Mouse (Mus musculus): ENCODE results near the gene Dnajc12. TPM values are rescaled to one million over a fixed set of nuclear protein-coding genes. Genes with fewer than 3 reads are reported as not detected.
"Not testable (repeated sequence)": the region's sequence is repeated elsewhere in the genome, so short reads cannot be mapped to it uniquely, and the experiment has no call there.

Dnajc12 gene
- total and polyA plus RNA-seq, 2 experiments from 2014 or later: 6.6 to 23.4 TPM

- H3K9ac ChIP-seq (replicated peaks; ENCODE audit: low read length): no peak overlapping the region
- DNase-seq (ENCODE audit: low spot score): no peak
- H3K4me1 ChIP-seq (ENCODE audit: insufficient read depth, low read length): no peaks in the 10 kb centered on the region
- 57% methylated on average over 16 of the region's 16 CpGs for WGBS
- no peaks in the 10 kb centered on the region for H3K9me3 ChIP-seq (ENCODE audit: low read length)
- TF ChIP-seq CTCF (IDR thresholded peaks at IDR 0.05; ENCODE audit: low read depth): no peak
- H3K4me2 ChIP-seq (ENCODE audit: low read depth, low read length): peak overlapping the region; percentile 23; the same call in 1 of the 2 replicates
- no peak for ATAC-seq
- no peak overlapping the region for H3K27ac ChIP-seq
- no peaks in the 10 kb centered on the region for H3K36me3 ChIP-seq (ENCODE audit: insufficient read depth, low read length)
- H3K4me3 ChIP-seq (ENCODE audit: low read length): no peak overlapping the region
- no peaks in the 10 kb centered on the region for H3K27me3 ChIP-seq (ENCODE audit: insufficient read depth, low read length)
Observed at GRCm38 (mm10) chr10:63410162-63410956, 28.1 kb downstream of the Dnajc12 start.

- not testable (repeated sequence) for H3K36me3 ChIP-seq (ENCODE audit: insufficient read depth, low read length); H3K27ac ChIP-seq; DNase-seq (ENCODE audit: low spot score); H3K4me3 ChIP-seq (ENCODE audit: low read length); H3K4me2 ChIP-seq (ENCODE audit: low read depth, low read length); H3K4me1 ChIP-seq (ENCODE audit: insufficient read depth, low read length); ATAC-seq; H3K27me3 ChIP-seq (ENCODE audit: insufficient read depth, low read length); H3K9ac ChIP-seq (replicated peaks; ENCODE audit: low read length); H3K9me3 ChIP-seq (ENCODE audit: low read length)
- 94% methylated on average over 6 of the region's 7 CpGs for WGBS
Observed at GRCm38 (mm10) chr10:63411674-63412073, 29.4 kb downstream of the Dnajc12 start.

- TF ChIP-seq CTCF (IDR thresholded peaks at IDR 0.05; ENCODE audit: low read depth): no peak
- ATAC-seq (no peak), DNase-seq (ENCODE audit: low spot score) (no peak)
- no peak overlapping the region for H3K9ac ChIP-seq (replicated peaks; ENCODE audit: low read length)
- H3K9me3 ChIP-seq (ENCODE audit: low read length): no peaks in the 10 kb centered on the region
- no peak overlapping the region for H3K4me3 ChIP-seq (ENCODE audit: low read length)
- no peaks in the 10 kb centered on the region for H3K4me1 ChIP-seq (ENCODE audit: insufficient read depth, low read length)
- H3K27me3 ChIP-seq (ENCODE audit: insufficient read depth, low read length): no peaks in the 10 kb centered on the region
- H3K4me2 ChIP-seq (ENCODE audit: low read depth, low read length): no peak overlapping the region
- 92% methylated on average over 17 of the region's 17 CpGs for WGBS
- H3K36me3 ChIP-seq (ENCODE audit: insufficient read depth, low read length): no peaks in the 10 kb centered on the region
- H3K27ac ChIP-seq: no peak overlapping the region
Observed at GRCm38 (mm10) chr10:63412756-63413155, 30.5 kb downstream of the Dnajc12 start.

- H3K9ac ChIP-seq (replicated peaks; ENCODE audit: low read length): no peak overlapping the region
- ATAC-seq: no peak
- no peak for TF ChIP-seq CTCF (IDR thresholded peaks at IDR 0.05; ENCODE audit: low read depth)
- no peaks in the 10 kb centered on the region for H3K9me3 ChIP-seq (ENCODE audit: low read length)
- H3K4me1 ChIP-seq (ENCODE audit: insufficient read depth, low read length): no peaks in the 10 kb centered on the region
- no peaks in the 10 kb centered on the region for H3K36me3 ChIP-seq (ENCODE audit: insufficient read depth, low read length)
- no peaks in the 10 kb centered on the region for H3K27me3 ChIP-seq (ENCODE audit: insufficient read depth, low read length)
- no peak for DNase-seq (ENCODE audit: low spot score)
- H3K27ac ChIP-seq: no peak overlapping the region
- no peak overlapping the region for H3K4me2 ChIP-seq (ENCODE audit: low read depth, low read length)
- no peak overlapping the region for H3K4me3 ChIP-seq (ENCODE audit: low read length)
- 87% methylated on average over 7 of the region's 7 CpGs for WGBS
Observed at GRCm38 (mm10) chr10:63415287-63415686, 33.0 kb downstream of the Dnajc12 start.

DNA sequence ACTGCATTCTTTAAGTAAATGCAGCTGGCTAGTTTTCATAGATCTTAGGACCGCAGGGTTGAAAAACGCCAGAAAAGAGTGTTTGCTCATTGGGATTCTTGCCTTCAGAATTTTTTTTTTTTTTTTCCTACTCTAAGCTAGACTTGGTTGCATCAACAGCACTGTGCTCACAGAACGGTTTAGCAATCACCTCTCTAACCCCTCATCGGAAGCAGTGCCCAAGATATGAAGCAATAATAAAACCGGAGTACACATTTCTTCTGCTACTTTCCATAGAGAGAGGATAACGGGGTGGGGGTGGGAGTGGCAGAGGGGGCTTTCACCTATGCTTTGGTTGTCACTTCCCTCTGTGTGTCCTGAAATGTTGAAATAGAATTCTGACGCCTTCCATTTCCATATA, 33.6 kb downstream of the Dnajc12 start:
- Histone ChIP-seq H3K27me3 (ENCODE audit: insufficient read depth, low read length) (no peaks in the 10 kb centered on the region), H3K4me2 (ENCODE audit: low read depth, low read length) (no peak overlapping the region), H3K36me3 (ENCODE audit: insufficient read depth, low read length) (no peaks in the 10 kb centered on the region), H3K4me3 (ENCODE audit: low read length) (no peak overlapping the region), H3K4me1 (ENCODE audit: insufficient read depth, low read length) (no peaks in the 10 kb centered on the region), H3K9ac (replicated peaks; ENCODE audit: low read length) (no peak overlapping the region), H3K9me3 (ENCODE audit: low read length) (no peaks in the 10 kb centered on the region), H3K27ac (no peak overlapping the region)
- ATAC-seq: no peak
- 64% methylated on average over 7 of the region's 7 CpGs for WGBS
- no peak for TF ChIP-seq CTCF (IDR thresholded peaks at IDR 0.05; ENCODE audit: low read depth)
- DNase-seq (ENCODE audit: low spot score): no peak

- Histone ChIP-seq H3K9ac (replicated peaks; ENCODE audit: low read length) (no peak overlapping the region), H3K9me3 (ENCODE audit: low read length) (no peaks in the 10 kb centered on the region), H3K4me1 (ENCODE audit: insufficient read depth, low read length) (no peaks in the 10 kb centered on the region), H3K4me2 (ENCODE audit: low read depth, low read length) (no peak overlapping the region), H3K27me3 (ENCODE audit: insufficient read depth, low read length) (no peaks in the 10 kb centered on the region), H3K4me3 (ENCODE audit: low read length) (no peak overlapping the region), H3K27ac (no peak overlapping the region), H3K36me3 (ENCODE audit: insufficient read depth, low read length) (no peaks in the 10 kb centered on the region)
- DNase-seq (ENCODE audit: low spot score): no peak
- TF ChIP-seq CTCF (IDR thresholded peaks at IDR 0.05; ENCODE audit: low read depth): no peak
- no peak for ATAC-seq
- 52% methylated on average over 5 of the region's 5 CpGs for WGBS
Observed at GRCm38 (mm10) chr10:63417061-63417460, 34.8 kb downstream of the Dnajc12 start.

Data from hindbrain, postnatal 0 days (tissue).